Mouse (Mus musculus): ENCODE measurements around the gene 1700017D01Rik. TPM values are rescaled to one million over a fixed set of nuclear protein-coding genes. Genes with fewer than 3 reads are reported as not detected.
"Not testable (repeated sequence)": the region's sequence is repeated elsewhere in the genome, so short reads cannot be mapped to it uniquely, and the experiment has no call there.

1700017D01Rik gene
- polyA plus RNA-seq, 1 experiment from 2014 or later = not detected

DNA sequence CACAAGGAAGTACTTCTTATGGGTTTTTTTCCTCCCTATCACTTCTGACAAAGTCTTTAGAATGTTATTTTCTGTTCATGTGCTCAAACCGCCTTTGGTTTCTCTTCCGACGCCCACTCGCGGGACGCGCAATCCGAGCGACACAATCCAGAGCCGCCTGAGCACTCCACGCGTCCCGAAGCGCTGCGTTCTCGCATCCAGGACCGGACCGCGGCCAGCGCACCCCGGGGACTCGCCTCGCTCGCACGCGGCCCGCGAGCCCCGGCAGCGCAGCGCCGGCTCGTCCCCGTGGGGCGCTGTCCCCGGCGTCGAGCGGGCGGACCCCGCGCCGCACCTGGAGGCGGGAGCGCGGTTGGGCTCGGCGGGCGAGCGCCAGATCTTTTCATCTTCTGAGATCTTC, 38.5 kb downstream of the 1700017D01Rik start:
- ATAC-seq (ENCODE audit: insufficient read depth); H3K27me3 ChIP-seq; H3K4me1 ChIP-seq (replicated peaks); H3K36me3 ChIP-seq (replicated peaks); H3K9me3 ChIP-seq (replicated peaks); H3K9ac ChIP-seq; H3K27ac ChIP-seq (replicated peaks): not testable (repeated sequence)
- peak overlapping the region; percentile 58 for H3K4me2 ChIP-seq
- peak overlapping the region; percentile 35 for H3K4me3 ChIP-seq (replicated peaks)
- WGBS (ENCODE audit: insufficient replicate concordance) = 2% methylated on average over 50 of the region's 50 CpGs

DNA sequence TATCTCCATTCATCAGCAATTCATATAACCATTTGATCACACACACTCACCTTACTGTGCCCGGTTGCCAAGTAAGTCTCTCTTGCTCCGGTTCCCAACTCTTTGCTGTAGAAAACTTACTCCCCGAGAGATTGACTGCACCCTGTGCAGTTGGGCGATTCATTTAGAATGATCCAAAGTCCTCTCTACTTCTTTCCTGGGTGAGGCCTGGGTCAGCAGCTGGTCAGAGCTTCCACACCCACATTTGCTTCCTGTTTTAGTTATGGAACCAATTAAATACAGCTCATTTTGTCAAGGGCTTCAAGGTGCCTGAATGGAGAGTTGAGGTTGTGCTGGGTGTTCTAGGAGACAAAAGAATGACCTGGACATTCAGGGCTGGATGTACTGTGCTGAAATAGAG, 49.7 kb downstream of the 1700017D01Rik start, which contains the start of gene Ms4a8a:
TSS of gene Ms4a8a (minus strand) at position 169 of the 400 bp plus-strand sequence.
- H3K9me3 ChIP-seq (replicated peaks) = no peaks in the 10 kb centered on the region
- no peaks in the 10 kb centered on the region for H3K36me3 ChIP-seq (replicated peaks)
- no peak for ATAC-seq (ENCODE audit: insufficient read depth)
- no peaks in the 10 kb centered on the region for H3K27me3 ChIP-seq
- no peak within 1 kb of the TSS for H3K9ac ChIP-seq
- no peaks in the 10 kb centered on the region for H3K4me1 ChIP-seq (replicated peaks)
- no peak within 1 kb of the TSS for H3K4me3 ChIP-seq (replicated peaks)
- WGBS (ENCODE audit: insufficient replicate concordance) = 62% methylated on average over 4 of the region's 4 CpGs
- no peak within 1 kb of the TSS for H3K4me2 ChIP-seq
- H3K27ac ChIP-seq (replicated peaks) = no peak within 1 kb of the TSS

DNA sequence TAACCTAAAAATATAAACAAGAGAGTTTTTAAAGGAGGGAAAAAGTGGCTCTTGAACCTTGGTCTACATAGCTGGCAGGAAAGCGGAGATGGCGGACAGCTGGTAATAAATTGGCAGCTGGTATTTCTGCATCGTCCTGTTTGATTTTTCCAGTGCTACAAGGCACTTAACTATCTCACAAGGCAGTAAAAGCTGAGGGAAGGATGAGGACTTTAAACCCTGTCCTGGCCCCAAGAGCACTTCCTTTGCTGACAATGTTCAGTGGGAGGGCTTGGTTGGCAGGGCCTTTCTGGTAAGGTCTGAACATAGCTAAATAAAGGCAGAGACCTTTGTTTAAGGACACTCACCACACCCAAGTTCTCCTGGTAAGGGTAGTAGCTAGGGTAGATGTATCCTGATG, 60.3 kb downstream of the 1700017D01Rik start:
- 60% methylated on average over 3 of the region's 3 CpGs for WGBS (ENCODE audit: insufficient replicate concordance)
- H3K4me1 ChIP-seq (replicated peaks) = no peaks in the 10 kb centered on the region

DNA sequence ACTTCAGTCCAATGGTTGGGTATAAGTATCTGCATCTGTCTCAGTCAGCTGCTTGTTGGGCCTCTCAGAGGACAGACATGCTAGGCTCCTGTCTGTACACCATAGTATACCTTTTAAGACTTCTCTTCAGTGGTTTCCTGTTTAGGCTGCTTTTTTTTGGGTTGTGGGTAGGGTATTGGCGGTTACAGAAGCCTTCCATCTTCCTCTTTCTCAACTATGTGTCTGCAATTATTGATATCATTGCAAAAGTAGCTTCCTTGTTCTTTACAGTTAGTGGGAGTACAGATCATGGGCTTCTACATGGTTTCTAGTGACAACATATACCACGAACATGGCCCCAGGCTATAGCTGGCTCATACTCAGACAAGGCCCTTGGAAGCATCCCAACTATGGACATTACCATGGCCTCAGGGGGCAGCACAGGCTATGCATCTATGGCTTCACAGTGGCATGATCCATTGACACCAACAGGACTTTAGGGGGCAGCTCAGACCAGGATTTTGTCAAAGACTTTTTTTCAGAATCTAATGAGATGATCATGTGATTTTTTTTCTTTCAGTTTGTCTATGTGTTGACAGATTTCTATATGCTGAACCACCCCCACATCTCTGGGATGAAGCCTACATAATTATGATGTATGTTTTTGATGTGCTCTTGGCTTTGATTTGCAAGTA, 65.3 kb downstream of the 1700017D01Rik start:
- Histone ChIP-seq H3K4me1 (replicated peaks) (no peaks in the 10 kb centered on the region), H3K4me3 (replicated peaks) (no peak overlapping the region), H3K36me3 (replicated peaks) (no peaks in the 10 kb centered on the region), H3K4me2 (no peak overlapping the region), H3K9ac (no peak overlapping the region), H3K9me3 (replicated peaks) (no peaks in the 10 kb centered on the region), H3K27me3 (no peaks in the 10 kb centered on the region), H3K27ac (replicated peaks) (no peak overlapping the region)
- WGBS (ENCODE audit: insufficient replicate concordance) = 16% methylated on average over 2 of the region's 2 CpGs
- ATAC-seq (ENCODE audit: insufficient read depth) = no peak

More for the DNA sequence above, 60.3 kb downstream of the 1700017D01Rik start:
- Histone ChIP-seq H3K9ac (no peak overlapping the region), H3K9me3 (replicated peaks) (no peaks in the 10 kb centered on the region), H3K36me3 (replicated peaks) (no peaks in the 10 kb centered on the region), H3K27me3 (no peaks in the 10 kb centered on the region), H3K27ac (replicated peaks) (no peak overlapping the region), H3K4me3 (replicated peaks) (no peak overlapping the region), H3K4me2 (no peak overlapping the region)
- no peak for ATAC-seq (ENCODE audit: insufficient read depth)

DNA sequence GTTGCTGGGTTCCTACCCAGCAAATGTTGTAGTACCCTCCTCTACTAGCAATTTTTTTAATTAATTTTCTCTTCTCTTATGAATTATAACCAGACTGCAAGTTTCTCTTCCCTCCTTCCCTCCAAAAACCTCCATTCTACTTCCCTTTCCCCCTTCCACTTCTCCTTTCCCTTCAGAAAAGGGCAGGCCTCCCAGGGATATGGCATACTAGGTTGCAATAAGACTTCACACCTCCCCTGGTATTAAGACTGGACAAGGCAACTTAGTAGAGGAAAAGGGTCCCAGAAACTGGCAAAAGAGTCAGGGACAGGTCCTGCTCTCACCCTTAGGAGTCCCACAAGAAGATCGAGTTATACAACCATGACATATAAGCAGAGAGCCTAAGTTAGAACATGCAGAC, 69.8 kb downstream of the 1700017D01Rik start:
- H3K36me3 ChIP-seq (replicated peaks) = no peaks in the 10 kb centered on the region
- no peak for ATAC-seq (ENCODE audit: insufficient read depth)
- no peaks in the 10 kb centered on the region for H3K27me3 ChIP-seq
- no peaks in the 10 kb centered on the region for H3K4me1 ChIP-seq (replicated peaks)
- 53% methylated on average over 1 of the region's 1 CpGs for WGBS (ENCODE audit: insufficient replicate concordance)
- H3K9ac ChIP-seq = no peak overlapping the region
- H3K27ac ChIP-seq (replicated peaks) = no peak overlapping the region
- no peaks in the 10 kb centered on the region for H3K9me3 ChIP-seq (replicated peaks)
- no peak overlapping the region for H3K4me2 ChIP-seq
- no peak overlapping the region for H3K4me3 ChIP-seq (replicated peaks)

DNA sequence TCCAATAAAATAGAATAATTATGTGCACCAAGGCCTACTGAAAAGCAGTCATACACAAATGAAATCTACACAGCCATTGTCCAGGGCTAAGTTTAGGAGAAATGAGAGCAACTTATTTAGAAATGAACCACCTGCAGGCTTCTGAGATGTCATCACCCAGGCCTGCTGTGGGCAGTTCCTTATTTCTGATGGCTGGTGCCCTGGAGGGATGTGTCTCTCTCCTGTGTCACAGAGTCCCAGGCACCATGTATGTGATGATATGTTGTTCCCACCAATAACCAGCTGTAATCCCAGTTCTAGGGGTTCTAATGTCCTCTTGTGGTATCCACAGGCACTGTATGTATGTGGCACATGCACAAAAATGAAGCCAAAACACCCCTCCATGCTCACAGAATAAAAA, 70.7 kb downstream of the 1700017D01Rik start:
- Histone ChIP-seq H3K27ac (replicated peaks) (no peak overlapping the region), H3K4me1 (replicated peaks) (no peaks in the 10 kb centered on the region), H3K36me3 (replicated peaks) (no peaks in the 10 kb centered on the region), H3K9me3 (replicated peaks) (no peaks in the 10 kb centered on the region), H3K4me3 (replicated peaks) (no peak overlapping the region), H3K4me2 (no peak overlapping the region), H3K27me3 (no peaks in the 10 kb centered on the region), H3K9ac (no peak overlapping the region)
- no peak for ATAC-seq (ENCODE audit: insufficient read depth)

DNA sequence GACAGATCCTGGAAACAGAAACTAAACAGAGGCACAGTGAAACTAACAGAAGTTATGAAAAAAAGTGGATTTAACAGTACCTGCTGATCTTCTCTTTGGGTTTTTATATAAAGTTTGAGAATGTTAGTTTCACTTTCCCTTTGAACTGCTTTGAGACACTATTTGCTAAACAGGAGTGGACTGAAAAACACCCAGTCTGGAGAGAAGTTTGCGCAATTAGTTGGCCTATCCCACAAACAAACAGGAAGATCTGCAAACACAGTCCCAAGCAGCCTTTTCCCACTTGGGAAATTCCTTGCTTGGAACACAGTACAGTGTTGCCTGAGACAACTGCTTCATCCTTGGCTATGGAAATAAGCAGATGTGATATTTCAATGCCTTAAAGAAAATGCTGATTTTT, 75.0 kb downstream of the 1700017D01Rik start:
- H3K4me2 ChIP-seq; H3K27ac ChIP-seq (replicated peaks); H3K4me3 ChIP-seq (replicated peaks); ATAC-seq (ENCODE audit: insufficient read depth); H3K9me3 ChIP-seq (replicated peaks); H3K36me3 ChIP-seq (replicated peaks); H3K4me1 ChIP-seq (replicated peaks); H3K9ac ChIP-seq; H3K27me3 ChIP-seq: not testable (repeated sequence)
- WGBS (ENCODE audit: insufficient replicate concordance) = 68% methylated on average over 1 of the region's 1 CpGs

DNA sequence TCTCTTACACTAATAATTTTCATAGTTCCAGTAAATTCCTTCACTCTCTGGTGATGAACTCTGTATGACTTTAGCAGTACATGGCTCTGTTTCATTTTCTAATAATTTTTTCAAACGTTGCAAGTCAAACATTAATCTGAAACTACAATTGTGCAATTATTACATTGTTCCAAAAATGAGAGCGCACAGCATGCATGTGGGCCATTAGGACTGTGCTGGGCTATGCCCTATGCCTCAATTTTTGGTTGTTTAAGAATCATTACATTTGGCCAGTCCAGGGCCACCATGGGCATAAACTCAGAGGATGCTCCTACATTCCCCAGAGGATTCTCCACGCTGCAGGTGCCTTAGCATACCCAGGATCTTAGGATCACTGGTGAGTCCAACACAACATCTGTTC, 77.4 kb downstream of the 1700017D01Rik start:
- no peak overlapping the region for H3K4me2 ChIP-seq
- ATAC-seq (ENCODE audit: insufficient read depth) = no peak
- no peak overlapping the region for H3K9ac ChIP-seq
- H3K9me3 ChIP-seq (replicated peaks) = no peaks in the 10 kb centered on the region
- H3K36me3 ChIP-seq (replicated peaks) = no peaks in the 10 kb centered on the region
- no peak overlapping the region for H3K27ac ChIP-seq (replicated peaks)
- no peaks in the 10 kb centered on the region for H3K27me3 ChIP-seq
- WGBS (ENCODE audit: insufficient replicate concordance) = 40% methylated on average over 3 of the region's 3 CpGs
- no peak overlapping the region for H3K4me3 ChIP-seq (replicated peaks)
- peaks cover 4% of the 10 kb centered on the region; the same call in 1 of the 2 replicates for H3K4me1 ChIP-seq (replicated peaks)

DNA sequence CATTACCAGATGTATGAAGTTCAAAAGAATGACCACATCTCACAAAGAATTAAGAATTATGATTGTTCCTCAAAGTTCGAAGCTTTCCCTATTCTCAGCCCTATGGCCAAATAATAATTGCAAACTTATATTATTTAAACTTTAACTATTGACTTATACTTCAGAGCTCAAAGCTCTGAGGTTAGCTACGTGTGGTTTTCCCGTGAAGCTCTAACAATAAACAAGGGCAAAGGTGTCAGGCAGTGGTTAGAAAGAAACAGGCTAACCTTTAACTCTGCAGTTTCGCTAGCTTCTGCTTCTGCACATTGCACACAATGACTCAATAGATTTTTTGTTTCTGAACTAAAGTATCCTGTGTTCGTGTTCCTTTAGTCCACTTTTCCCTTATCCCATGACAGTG, 77.8 kb downstream of the 1700017D01Rik start:
- Histone ChIP-seq H3K9ac (no peak overlapping the region), H3K4me1 (replicated peaks) (peaks cover 4% of the 10 kb centered on the region; the same call in 1 of the 2 replicates), H3K9me3 (replicated peaks) (no peaks in the 10 kb centered on the region), H3K4me3 (replicated peaks) (no peak overlapping the region), H3K4me2 (no peak overlapping the region), H3K27ac (replicated peaks) (no peak overlapping the region), H3K36me3 (replicated peaks) (no peaks in the 10 kb centered on the region), H3K27me3 (no peaks in the 10 kb centered on the region)
- 36% methylated on average over 5 of the region's 5 CpGs for WGBS (ENCODE audit: insufficient replicate concordance)
- peak; percentile 52; the same call in 1 of the 2 replicates for ATAC-seq (ENCODE audit: insufficient read depth)

DNA sequence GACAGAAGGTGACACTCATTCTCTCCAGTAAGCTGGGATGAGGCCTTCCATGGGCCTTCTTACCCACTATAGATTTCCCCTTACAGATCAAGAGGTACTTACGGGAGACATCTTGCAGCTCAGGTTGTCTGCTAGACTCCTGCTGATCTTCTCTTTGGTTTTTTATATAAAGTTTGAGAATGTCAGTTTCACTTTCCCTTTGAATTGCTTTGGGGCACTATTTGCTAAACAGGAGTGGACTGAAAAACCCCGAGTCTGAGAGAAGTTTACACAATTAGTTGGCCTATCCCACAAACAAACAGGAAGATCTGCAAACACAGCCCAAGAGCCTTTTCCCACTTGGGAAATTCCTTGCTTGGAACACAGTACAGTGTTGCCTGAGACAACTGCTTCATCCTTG, 80.4 kb downstream of the 1700017D01Rik start:
- Histone ChIP-seq H3K27ac (replicated peaks) (no peak overlapping the region), H3K4me1 (replicated peaks) (peaks cover 7% of the 10 kb centered on the region), H3K27me3 (no peaks in the 10 kb centered on the region), H3K9ac (no peak overlapping the region), H3K4me2 (no peak overlapping the region), H3K9me3 (replicated peaks) (no peaks in the 10 kb centered on the region), H3K36me3 (replicated peaks) (no peaks in the 10 kb centered on the region), H3K4me3 (replicated peaks) (no peak overlapping the region)
- ATAC-seq (ENCODE audit: insufficient read depth) = no peak
- 57% methylated on average over 2 of the region's 2 CpGs for WGBS (ENCODE audit: insufficient replicate concordance)

DNA sequence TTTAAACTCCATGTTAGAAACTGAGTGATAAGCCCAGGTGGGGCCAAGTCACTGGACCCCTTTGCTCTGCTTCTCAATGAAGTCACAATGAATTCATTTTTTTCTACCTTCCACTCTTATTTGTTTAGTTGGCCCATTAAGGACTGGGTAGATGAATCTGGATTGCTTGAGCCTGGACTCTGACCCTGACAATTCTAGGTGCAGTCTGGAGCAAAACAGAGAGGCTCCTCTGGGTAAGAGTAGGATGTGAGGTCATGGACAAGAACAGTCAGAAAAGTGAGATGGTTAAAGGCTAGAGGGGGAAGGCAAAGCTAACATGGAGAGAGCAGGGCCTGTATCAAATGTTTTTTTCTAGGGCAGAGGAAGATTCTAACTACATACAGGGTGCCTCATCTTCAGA, 81.2 kb downstream of the 1700017D01Rik start:
- Histone ChIP-seq H3K27ac (replicated peaks) (no peak overlapping the region), H3K9ac (no peak overlapping the region), H3K4me2 (no peak overlapping the region), H3K4me1 (replicated peaks) (peaks cover 14% of the 10 kb centered on the region), H3K27me3 (no peaks in the 10 kb centered on the region), H3K4me3 (replicated peaks) (no peak overlapping the region), H3K36me3 (replicated peaks) (no peaks in the 10 kb centered on the region), H3K9me3 (replicated peaks) (no peaks in the 10 kb centered on the region)
- no peak for ATAC-seq (ENCODE audit: insufficient read depth)

DNA sequence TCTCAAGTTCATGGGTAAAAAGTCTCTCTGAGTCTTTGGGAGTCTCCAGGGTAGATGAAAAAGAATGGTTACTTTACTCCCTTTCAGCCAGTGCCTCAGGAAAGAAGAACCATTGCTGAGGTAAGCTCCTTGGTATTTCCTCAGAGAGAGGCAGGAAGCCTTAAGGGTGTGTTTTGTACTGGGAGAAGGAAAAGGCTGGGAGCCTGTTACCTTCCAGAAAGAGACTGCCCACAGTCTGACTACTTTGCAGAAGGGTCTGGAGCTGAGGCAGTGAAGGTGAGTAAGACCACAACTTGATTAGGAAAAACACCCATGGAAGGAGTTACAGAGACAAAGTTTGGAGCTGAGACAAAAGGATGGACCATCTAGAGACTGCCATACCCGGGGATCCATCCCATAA, 82.2 kb downstream of the 1700017D01Rik start:
- Histone ChIP-seq H3K4me3 (replicated peaks) (no peak overlapping the region), H3K9me3 (replicated peaks) (no peaks in the 10 kb centered on the region), H3K4me2 (no peak overlapping the region), H3K36me3 (replicated peaks) (no peaks in the 10 kb centered on the region), H3K27me3 (no peaks in the 10 kb centered on the region), H3K27ac (replicated peaks) (no peak overlapping the region), H3K9ac (no peak overlapping the region), H3K4me1 (replicated peaks) (peaks cover 13% of the 10 kb centered on the region)
- 27% methylated on average over 1 of the region's 1 CpGs for WGBS (ENCODE audit: insufficient replicate concordance)
- no peak for ATAC-seq (ENCODE audit: insufficient read depth)
